Mouse (Mus musculus): ENCODE measurements around the gene Fcrlb. TPM values are rescaled to one million over a fixed set of nuclear protein-coding genes. Genes with fewer than 3 reads are reported as not detected.

Gene Fcrlb
- polyA plus RNA-seq, 1 experiment: not detected

DNA sequence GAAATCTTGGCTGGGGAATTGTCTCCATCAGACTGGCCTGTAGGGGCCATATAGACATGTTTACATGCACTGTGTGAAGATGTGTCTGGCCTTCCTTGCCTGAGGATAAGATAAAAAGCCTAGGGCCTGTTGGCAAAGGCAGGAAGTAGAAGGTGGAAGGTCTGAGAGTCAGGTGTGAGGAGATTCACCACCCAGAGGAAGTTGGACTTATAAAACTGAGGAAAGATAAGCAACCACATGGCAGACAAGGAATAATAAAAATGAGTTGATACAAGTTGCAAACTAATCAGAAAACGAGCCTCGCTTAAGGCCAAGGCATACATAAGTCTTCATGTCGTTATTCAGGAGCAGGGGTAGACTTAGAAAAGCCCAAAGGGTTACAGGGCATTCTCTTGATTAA, 37.1 kb downstream of the Fcrlb start:
- Histone ChIP-seq H3K4me3 (ENCODE audit: insufficient read depth, low read length) (no peak overlapping the region), H3K27ac (ENCODE audit: insufficient read depth, low read depth, low read length) (no peak overlapping the region), H3K4me1 (ENCODE audit: control insufficient read depth, insufficient read depth, low read length) (0 out of 2 replicates have a peak, but pooled peaks cover 3% of the 10 kb centered on the region)
- no peak for TF ChIP-seq POLR2A (IDR thresholded peaks at IDR 0.05; ENCODE audit: borderline replicate concordance, low read depth, low read length)
- no peak for TF ChIP-seq CTCF (IDR thresholded peaks at IDR 0.05; ENCODE audit: low read depth, low read length)

DNA sequence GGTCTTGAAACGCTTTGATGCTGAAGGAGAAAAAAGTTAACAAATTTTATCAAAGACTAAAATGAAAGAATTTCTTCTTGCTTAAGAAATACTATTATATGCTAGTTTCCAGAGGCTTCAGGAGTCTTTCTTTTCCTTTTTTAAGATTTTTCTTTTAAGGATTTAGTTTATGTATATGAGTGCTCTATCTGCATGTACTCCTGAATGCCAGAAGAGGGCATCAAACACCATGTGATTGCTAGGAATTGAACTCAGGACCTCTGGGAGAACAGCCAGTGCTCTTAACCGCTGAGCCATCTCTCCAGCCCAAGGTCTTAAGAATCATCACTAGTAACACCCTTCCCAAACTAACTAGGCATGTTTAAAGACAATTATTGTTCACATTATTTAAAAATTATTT, 40.8 kb downstream of the Fcrlb start:
- TF ChIP-seq POLR2A (IDR thresholded peaks at IDR 0.05; ENCODE audit: borderline replicate concordance, low read depth, low read length) (no peak), CTCF (IDR thresholded peaks at IDR 0.05; ENCODE audit: low read depth, low read length) (no peak)
- H3K4me3 ChIP-seq (ENCODE audit: insufficient read depth, low read length): no peak overlapping the region
- H3K4me1 ChIP-seq (ENCODE audit: control insufficient read depth, insufficient read depth, low read length): 0 out of 2 replicates have a peak, but pooled peaks cover 3% of the 10 kb centered on the region
- no peak overlapping the region for H3K27ac ChIP-seq (ENCODE audit: insufficient read depth, low read depth, low read length)

DNA sequence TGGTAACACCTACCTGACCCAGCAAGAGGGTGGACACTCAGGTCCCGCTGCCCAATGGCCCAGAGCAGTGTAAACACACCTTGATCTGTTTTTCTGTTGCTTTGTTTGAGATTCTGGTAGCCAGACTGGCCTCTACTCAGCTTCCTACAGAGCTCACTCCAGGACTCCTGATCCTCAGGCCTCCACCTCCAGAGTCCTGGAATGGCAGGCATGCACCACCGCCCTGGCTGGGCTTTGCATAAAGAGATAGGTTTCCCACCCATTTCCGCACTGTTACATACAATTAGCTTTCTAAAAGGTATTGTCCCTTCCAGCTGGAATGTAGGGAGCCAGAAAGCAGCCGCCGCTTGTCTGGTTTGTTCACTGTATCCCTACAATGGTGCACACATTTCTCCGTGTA, 41.3 kb downstream of the Fcrlb start:
- Histone ChIP-seq H3K4me1 (ENCODE audit: control insufficient read depth, insufficient read depth, low read length) (0 out of 2 replicates have a peak, but pooled peaks cover 3% of the 10 kb centered on the region), H3K27ac (ENCODE audit: insufficient read depth, low read depth, low read length) (no peak overlapping the region), H3K4me3 (ENCODE audit: insufficient read depth, low read length) (no peak overlapping the region)
- TF ChIP-seq POLR2A (IDR thresholded peaks at IDR 0.05; ENCODE audit: borderline replicate concordance, low read depth, low read length) (no peak), CTCF (IDR thresholded peaks at IDR 0.05; ENCODE audit: low read depth, low read length) (no peak)

DNA sequence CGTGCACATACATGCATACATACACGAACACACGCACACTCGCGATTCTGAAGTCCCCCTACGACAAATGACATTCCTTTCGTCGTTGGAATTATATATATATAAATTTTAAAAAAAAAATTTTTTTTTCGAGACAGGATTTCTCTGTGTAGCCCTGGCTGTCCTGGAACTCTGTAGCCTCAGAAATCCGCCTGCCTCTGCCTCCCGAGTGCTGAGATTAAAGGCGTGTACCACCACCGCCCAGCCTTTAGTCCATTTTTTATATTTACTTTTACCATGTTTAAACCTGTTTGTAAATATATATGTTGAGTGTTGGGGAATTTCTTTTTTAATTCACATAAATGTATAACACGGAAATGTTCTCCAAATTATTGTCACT, 43.8 kb downstream of the Fcrlb start:
- TF ChIP-seq CTCF (IDR thresholded peaks at IDR 0.05; ENCODE audit: low read depth, low read length) (no peak), POLR2A (IDR thresholded peaks at IDR 0.05; ENCODE audit: borderline replicate concordance, low read depth, low read length) (no peak)
- H3K4me1 ChIP-seq (ENCODE audit: control insufficient read depth, insufficient read depth, low read length): peaks cover 11% of the 10 kb centered on the region
- peak overlapping the region; percentile 84 for H3K4me3 ChIP-seq (ENCODE audit: insufficient read depth, low read length)
- no peak overlapping the region for H3K27ac ChIP-seq (ENCODE audit: insufficient read depth, low read depth, low read length)

DNA sequence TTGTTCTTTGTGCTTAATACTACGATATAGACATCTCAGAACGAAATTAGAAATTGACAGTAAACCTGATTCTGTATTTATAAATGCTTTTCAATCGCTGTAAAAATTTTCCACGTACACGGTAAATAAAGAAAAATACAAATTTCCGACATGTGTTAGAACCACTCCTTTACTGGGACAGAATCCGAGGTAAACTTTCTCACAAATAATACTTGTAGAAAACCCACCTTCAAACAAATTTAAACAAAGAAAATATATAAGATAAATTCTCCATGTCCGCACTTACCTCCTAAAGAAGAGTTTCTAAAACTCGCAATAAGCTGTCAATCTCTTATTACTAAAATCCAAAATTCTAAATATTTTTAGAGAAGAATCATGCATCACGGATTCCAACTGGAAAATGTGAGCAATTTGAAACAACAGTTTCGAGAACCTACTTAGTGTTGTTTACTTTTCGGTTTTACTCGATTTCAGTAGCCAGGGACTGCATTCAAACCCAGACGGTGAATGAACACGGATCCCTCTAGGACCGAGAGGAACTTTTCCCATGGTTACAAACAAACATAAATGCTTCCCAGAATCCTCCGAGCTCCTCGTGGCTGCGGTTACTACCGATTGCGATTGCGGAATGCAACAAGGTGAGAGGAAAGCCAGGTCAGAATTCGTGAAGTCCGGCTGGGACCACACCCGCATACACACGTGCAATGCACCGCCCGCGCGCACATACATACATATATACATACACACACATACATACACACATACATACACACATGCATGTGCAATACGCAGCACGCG, 44.4 kb downstream of the Fcrlb start:
- H3K4me1 ChIP-seq (ENCODE audit: control insufficient read depth, insufficient read depth, low read length): peaks cover 14% of the 10 kb centered on the region
- H3K4me3 ChIP-seq (ENCODE audit: insufficient read depth, low read length): peak overlapping the region; percentile 84
- peak overlapping the region; percentile 70 for H3K27ac ChIP-seq (ENCODE audit: insufficient read depth, low read depth, low read length)
- TF ChIP-seq POLR2A (IDR thresholded peaks at IDR 0.05; ENCODE audit: borderline replicate concordance, low read depth, low read length) (no peak), CTCF (IDR thresholded peaks at IDR 0.05; ENCODE audit: low read depth, low read length) (no peak)

DNA sequence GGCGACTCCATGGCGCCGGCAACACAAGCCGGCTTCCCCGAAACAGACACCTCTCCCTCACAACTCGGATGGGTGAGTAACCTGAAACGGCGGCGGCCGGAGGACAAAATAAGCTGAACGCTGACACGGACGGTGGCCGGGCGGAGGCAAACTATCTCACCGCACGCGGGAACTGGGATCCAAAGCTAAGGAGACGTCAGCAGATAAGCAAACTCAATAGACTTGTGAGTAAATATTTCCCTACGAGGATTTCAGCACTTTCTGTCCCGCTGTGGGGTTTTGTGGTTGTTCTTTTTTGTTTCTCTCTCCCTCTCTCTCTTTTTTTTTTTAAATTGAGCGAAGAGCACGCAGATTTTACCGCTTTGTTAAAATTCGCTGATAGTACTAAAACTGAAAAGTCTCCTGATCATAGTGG, 45.0 kb downstream of the Fcrlb start, which contains the start of gene Atf6:
Gene Atf6, minus strand, starts transcription at position 81 of the 415 bp plus-strand sequence.
- no peak for TF ChIP-seq CTCF (IDR thresholded peaks at IDR 0.05; ENCODE audit: low read depth, low read length)
- H3K4me1 ChIP-seq (ENCODE audit: control insufficient read depth, insufficient read depth, low read length): peaks cover 16% of the 10 kb centered on the region
- peak within 1 kb of the TSS; percentile 84 for H3K4me3 ChIP-seq (ENCODE audit: insufficient read depth, low read length)
- peak within 1 kb of the TSS; percentile 70 for H3K27ac ChIP-seq (ENCODE audit: insufficient read depth, low read depth, low read length)

DNA sequence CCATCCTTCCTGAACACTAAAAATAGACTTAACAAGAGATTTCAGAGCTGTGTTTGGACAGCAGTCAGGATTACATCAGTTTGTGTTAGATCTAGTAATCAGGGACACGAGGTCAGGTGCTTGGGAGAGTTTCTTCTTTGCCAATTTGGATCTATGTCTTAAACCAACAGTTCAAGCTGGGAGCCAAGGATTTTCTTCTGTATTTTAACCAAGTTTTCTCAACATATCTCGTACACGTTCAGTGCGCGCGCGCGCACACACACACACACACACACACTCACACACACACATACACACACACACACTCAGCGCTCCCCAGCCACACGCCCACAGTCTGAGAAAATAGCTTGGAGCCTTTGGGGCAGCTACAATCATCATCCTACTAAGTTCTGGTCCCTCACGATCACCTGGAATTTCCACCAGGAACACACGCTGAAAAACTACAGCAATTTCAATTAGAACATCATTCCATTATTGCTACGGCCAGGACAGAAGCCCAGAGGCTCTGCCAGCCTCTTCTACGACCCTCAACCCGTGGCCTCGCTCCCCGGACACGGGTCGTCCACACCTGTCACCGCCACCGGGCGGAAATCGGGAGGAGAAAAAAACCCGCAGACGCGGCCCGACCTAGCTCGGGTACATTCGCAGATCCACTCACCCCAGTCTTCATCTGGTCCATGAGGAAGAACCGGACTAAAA, 45.6 kb downstream of the Fcrlb start:
- peak overlapping the region; percentile 70 for H3K27ac ChIP-seq (ENCODE audit: insufficient read depth, low read depth, low read length)
- peaks cover 21% of the 10 kb centered on the region for H3K4me1 ChIP-seq (ENCODE audit: control insufficient read depth, insufficient read depth, low read length)
- peak overlapping the region; percentile 72 for H3K4me3 ChIP-seq (ENCODE audit: insufficient read depth, low read length)
- TF ChIP-seq POLR2A (IDR thresholded peaks at IDR 0.05; ENCODE audit: borderline replicate concordance, low read depth, low read length) (no peak), CTCF (IDR thresholded peaks at IDR 0.05; ENCODE audit: low read depth, low read length) (no peak)

DNA sequence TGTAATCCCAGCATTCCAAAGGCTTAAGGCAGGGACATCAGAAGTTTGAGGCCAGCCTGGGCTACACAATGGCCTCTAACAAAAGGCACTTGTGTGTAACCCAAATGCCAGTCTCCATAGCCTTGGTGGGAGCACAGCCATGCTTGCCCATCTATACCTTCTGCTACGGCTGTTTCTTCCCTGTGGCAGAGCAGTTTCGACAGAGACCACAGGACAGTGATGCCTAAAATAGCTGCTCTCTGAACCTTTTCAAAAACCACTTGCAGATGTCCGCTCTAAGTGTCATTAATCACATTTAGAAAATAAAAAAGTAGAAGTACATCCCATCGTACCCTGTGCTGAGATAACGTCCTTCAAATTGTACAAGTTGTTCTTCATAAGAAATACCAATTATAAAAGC, 47.3 kb downstream of the Fcrlb start:
- Histone ChIP-seq H3K4me1 (ENCODE audit: control insufficient read depth, insufficient read depth, low read length) (peaks cover 32% of the 10 kb centered on the region), H3K4me3 (ENCODE audit: insufficient read depth, low read length) (peak overlapping the region; percentile 43), H3K27ac (ENCODE audit: insufficient read depth, low read depth, low read length) (peak overlapping the region; percentile 58)
- TF ChIP-seq CTCF (IDR thresholded peaks at IDR 0.05; ENCODE audit: low read depth, low read length) (no peak), POLR2A (IDR thresholded peaks at IDR 0.05; ENCODE audit: borderline replicate concordance, low read depth, low read length) (no peak)

DNA sequence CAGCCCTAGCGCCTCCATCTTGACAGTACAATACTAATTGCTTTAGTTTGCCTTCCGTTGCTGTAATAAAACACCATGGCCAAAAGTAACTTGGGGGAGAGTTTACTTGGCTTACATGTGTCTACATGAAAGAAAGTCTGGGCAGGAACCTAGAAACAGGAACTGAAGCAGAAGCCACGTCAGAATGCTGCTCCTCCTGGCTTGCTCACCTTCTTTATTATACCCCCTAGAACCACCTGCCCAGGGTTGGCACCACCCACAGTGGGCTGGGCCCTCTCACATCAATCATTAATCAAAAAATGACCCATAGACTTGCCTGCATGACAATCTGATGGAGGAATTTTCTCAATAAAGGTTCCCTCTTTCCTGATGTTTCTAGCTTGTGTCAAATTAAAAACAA, 48.0 kb downstream of the Fcrlb start:
- peaks cover 33% of the 10 kb centered on the region for H3K4me1 ChIP-seq (ENCODE audit: control insufficient read depth, insufficient read depth, low read length)
- no peak overlapping the region for H3K4me3 ChIP-seq (ENCODE audit: insufficient read depth, low read length)
- no peak overlapping the region for H3K27ac ChIP-seq (ENCODE audit: insufficient read depth, low read depth, low read length)
- TF ChIP-seq CTCF (IDR thresholded peaks at IDR 0.05; ENCODE audit: low read depth, low read length) (no peak), POLR2A (IDR thresholded peaks at IDR 0.05; ENCODE audit: borderline replicate concordance, low read depth, low read length) (no peak)

DNA sequence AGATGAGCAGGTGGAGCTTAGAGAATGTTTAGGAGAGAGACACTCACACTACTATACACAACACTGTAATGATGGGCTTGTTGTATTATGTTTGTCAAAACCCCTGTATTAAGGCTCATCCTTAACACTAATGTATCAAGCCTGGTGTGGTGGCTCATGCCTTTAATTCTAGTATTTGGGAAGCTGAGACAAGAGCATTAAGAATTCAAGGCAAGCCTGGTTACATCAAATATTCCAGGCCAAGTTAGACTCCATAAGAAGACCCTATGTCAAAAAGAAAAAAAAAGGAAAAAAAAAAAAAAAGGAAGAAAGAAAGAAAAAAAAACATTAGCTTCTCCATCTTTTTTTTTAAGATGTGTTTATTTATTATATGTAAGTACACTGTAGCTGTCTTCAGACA, 48.5 kb downstream of the Fcrlb start:
- Histone ChIP-seq H3K4me1 (ENCODE audit: control insufficient read depth, insufficient read depth, low read length) (peaks cover 38% of the 10 kb centered on the region), H3K27ac (ENCODE audit: insufficient read depth, low read depth, low read length) (0 out of 2 replicates have a peak overlapping the region, but pooled peaks have one; percentile 23), H3K4me3 (ENCODE audit: insufficient read depth, low read length) (no peak overlapping the region)
- TF ChIP-seq POLR2A (IDR thresholded peaks at IDR 0.05; ENCODE audit: borderline replicate concordance, low read depth, low read length) (no peak), CTCF (IDR thresholded peaks at IDR 0.05; ENCODE audit: low read depth, low read length) (no peak)
